Mouse (Mus musculus): ENCODE results near the gene Dnajc2. TPM values are rescaled to one million over a fixed set of nuclear protein-coding genes. Genes with fewer than 3 reads are reported as not detected.
A peak's percentile ranks its signal among the peaks of the same experiment; 100 is the strongest.

Dnajc2 gene
- polyA plus RNA-seq, 1 experiment from 2014 or later, result 46.8 TPM

- Histone ChIP-seq H3K27ac (replicated peaks) (no peak overlapping the region), H3K9me3 (no peaks in the 10 kb centered on the region), H3K36me3 (peaks cover 63% of the 10 kb centered on the region), H3K4me2 (no peak overlapping the region), H3K4me3 (no peak overlapping the region), H3K27me3 (replicated peaks) (no peaks in the 10 kb centered on the region), H3K4me1 (peaks cover 12% of the 10 kb centered on the region), H3K9ac (no peak overlapping the region)
- no peak for ATAC-seq (ENCODE audit: extremely low read depth, insufficient number of reproducible peaks, low FRiP score, low TSS enrichment)
- 84% methylated on average over 13 of the region's 13 CpGs for WGBS
Observed at GRCm38 (mm10) chr5:21739881-21740280, 45.2 kb downstream of the Dnajc2 start.

- Histone ChIP-seq H3K36me3 (peaks cover 56% of the 10 kb centered on the region), H3K27me3 (replicated peaks) (no peaks in the 10 kb centered on the region), H3K9ac (no peak overlapping the region), H3K4me1 (peaks cover 12% of the 10 kb centered on the region), H3K27ac (replicated peaks) (no peak overlapping the region), H3K9me3 (no peaks in the 10 kb centered on the region), H3K4me3 (no peak overlapping the region), H3K4me2 (no peak overlapping the region)
- 86% methylated on average over 11 of the region's 11 CpGs for WGBS
- ATAC-seq (ENCODE audit: extremely low read depth, insufficient number of reproducible peaks, low FRiP score, low TSS enrichment), result no peak
Observed at GRCm38 (mm10) chr5:21739120-21739519, 45.9 kb downstream of the Dnajc2 start.

GRCm38 (mm10) chr5:21737620-21738019, 47.4 kb downstream of the Dnajc2 start:
- peak overlapping the region; percentile 93 for H3K9ac ChIP-seq
- no peaks in the 10 kb centered on the region for H3K9me3 ChIP-seq
- H3K27ac ChIP-seq (replicated peaks), result no peak overlapping the region; the same call in 1 of the 2 replicates
- peaks cover 41% of the 10 kb centered on the region for H3K36me3 ChIP-seq
- peaks cover 25% of the 10 kb centered on the region for H3K4me1 ChIP-seq
- no peak for ATAC-seq (ENCODE audit: extremely low read depth, insufficient number of reproducible peaks, low FRiP score, low TSS enrichment)
- H3K27me3 ChIP-seq (replicated peaks), result no peaks in the 10 kb centered on the region
- peak overlapping the region; percentile 86 for H3K4me3 ChIP-seq
- WGBS, result 19% methylated on average over 10 of the region's 10 CpGs
- H3K4me2 ChIP-seq, result peak overlapping the region; percentile 78

GRCm38 (mm10) chr5:21736956-21737585, 48.0 kb downstream of the Dnajc2 start, which contains the start of gene Pmpcb:
Pmpcb (plus strand) TSS chr5:21737141.
- under 1% methylated on average over 42 of the region's 42 CpGs for WGBS

GRCm38 (mm10) chr5:21736046-21736445, 49.0 kb downstream of the Dnajc2 start:
- H3K9me3 ChIP-seq, result no peaks in the 10 kb centered on the region
- WGBS, result 73% methylated on average over 11 of the region's 11 CpGs
- no peak for ATAC-seq (ENCODE audit: extremely low read depth, insufficient number of reproducible peaks, low FRiP score, low TSS enrichment)
- no peak overlapping the region for H3K27ac ChIP-seq (replicated peaks)
- H3K4me3 ChIP-seq, result no peak overlapping the region
- no peak overlapping the region for H3K4me2 ChIP-seq
- H3K27me3 ChIP-seq (replicated peaks), result no peaks in the 10 kb centered on the region
- H3K4me1 ChIP-seq, result peaks cover 29% of the 10 kb centered on the region
- no peak overlapping the region for H3K9ac ChIP-seq
- peaks cover 25% of the 10 kb centered on the region for H3K36me3 ChIP-seq

More at GRCm38 (mm10) chr5:21736956-21737585, 48.0 kb downstream of the Dnajc2 start, which contains the start of gene Pmpcb:
- Histone ChIP-seq H3K9me3 (no peaks in the 10 kb centered on the region), H3K36me3 (peaks cover 35% of the 10 kb centered on the region), H3K9ac (peak within 1 kb of the TSS; percentile 93), H3K27ac (replicated peaks) (peak within 1 kb of the TSS; percentile 55), H3K27me3 (replicated peaks) (no peaks in the 10 kb centered on the region), H3K4me3 (peak within 1 kb of the TSS; percentile 86), H3K4me2 (peak within 1 kb of the TSS; percentile 78), H3K4me1 (peaks cover 29% of the 10 kb centered on the region)
- ATAC-seq (ENCODE audit: extremely low read depth, insufficient number of reproducible peaks, low FRiP score, low TSS enrichment), result peak; percentile 52

GRCm38 (mm10) chr5:21735584-21735983, 49.5 kb downstream of the Dnajc2 start:
- no peak for ATAC-seq (ENCODE audit: extremely low read depth, insufficient number of reproducible peaks, low FRiP score, low TSS enrichment)
- peak overlapping the region; percentile 57 for H3K4me2 ChIP-seq
- H3K4me3 ChIP-seq, result peak overlapping the region; percentile 39
- H3K9me3 ChIP-seq, result no peaks in the 10 kb centered on the region
- no peak overlapping the region for H3K27ac ChIP-seq (replicated peaks)
- peaks cover 23% of the 10 kb centered on the region for H3K36me3 ChIP-seq
- peaks cover 29% of the 10 kb centered on the region for H3K4me1 ChIP-seq
- peak overlapping the region; percentile 55 for H3K9ac ChIP-seq
- WGBS, result 19% methylated on average over 10 of the region's 10 CpGs
- H3K27me3 ChIP-seq (replicated peaks), result no peaks in the 10 kb centered on the region

GRCm38 (mm10) chr5:21735100-21735499, 50.0 kb downstream of the Dnajc2 start:
- Histone ChIP-seq H3K27ac (replicated peaks) (no peak overlapping the region), H3K9ac (peak overlapping the region; percentile 55), H3K4me3 (peak overlapping the region; percentile 39), H3K36me3 (peaks cover 18% of the 10 kb centered on the region), H3K9me3 (no peaks in the 10 kb centered on the region), H3K4me1 (peaks cover 29% of the 10 kb centered on the region), H3K4me2 (peak overlapping the region; percentile 57), H3K27me3 (replicated peaks) (no peaks in the 10 kb centered on the region)
- no peak for ATAC-seq (ENCODE audit: extremely low read depth, insufficient number of reproducible peaks, low FRiP score, low TSS enrichment)
- 75% methylated on average over 20 of the region's 20 CpGs for WGBS

GRCm38 (mm10) chr5:21732930-21733329, 52.1 kb downstream of the Dnajc2 start:
- peaks cover 22% of the 10 kb centered on the region for H3K4me1 ChIP-seq
- peak; percentile 42; the same call in 1 of the 2 replicates for ATAC-seq (ENCODE audit: extremely low read depth, insufficient number of reproducible peaks, low FRiP score, low TSS enrichment)
- no peak overlapping the region for H3K4me3 ChIP-seq
- no peaks in the 10 kb centered on the region for H3K9me3 ChIP-seq
- H3K4me2 ChIP-seq, result 0 out of 2 replicates have a peak overlapping the region, but pooled peaks have one; percentile 20
- H3K27me3 ChIP-seq (replicated peaks), result no peaks in the 10 kb centered on the region
- 24% methylated on average over 8 of the region's 8 CpGs for WGBS
- H3K9ac ChIP-seq, result 0 out of 2 replicates have a peak overlapping the region, but pooled peaks have one; percentile 30
- H3K36me3 ChIP-seq, result no peaks in the 10 kb centered on the region
- peak overlapping the region; percentile 81 for H3K27ac ChIP-seq (replicated peaks)

- 0 out of 2 replicates have a peak overlapping the region, but pooled peaks have one; percentile 30 for H3K9ac ChIP-seq
- peaks cover 17% of the 10 kb centered on the region for H3K4me1 ChIP-seq
- H3K27ac ChIP-seq (replicated peaks), result peak overlapping the region; percentile 81
- H3K36me3 ChIP-seq, result no peaks in the 10 kb centered on the region
- H3K4me2 ChIP-seq, result 0 out of 2 replicates have a peak overlapping the region, but pooled peaks have one; percentile 1
- no peaks in the 10 kb centered on the region for H3K9me3 ChIP-seq
- no peak for ATAC-seq (ENCODE audit: extremely low read depth, insufficient number of reproducible peaks, low FRiP score, low TSS enrichment)
- H3K4me3 ChIP-seq, result no peak overlapping the region
- no peaks in the 10 kb centered on the region for H3K27me3 ChIP-seq (replicated peaks)
- 59% methylated on average over 3 of the region's 3 CpGs for WGBS
Observed at GRCm38 (mm10) chr5:21732177-21732911, 52.7 kb downstream of the Dnajc2 start.

GRCm38 (mm10) chr5:21729107-21729506, 55.9 kb downstream of the Dnajc2 start:
- no peak for ATAC-seq (ENCODE audit: extremely low read depth, insufficient number of reproducible peaks, low FRiP score, low TSS enrichment)
- Histone ChIP-seq H3K9me3 (no peaks in the 10 kb centered on the region), H3K36me3 (no peaks in the 10 kb centered on the region), H3K27ac (replicated peaks) (no peak overlapping the region), H3K9ac (no peak overlapping the region), H3K4me1 (peaks cover 27% of the 10 kb centered on the region), H3K4me3 (no peak overlapping the region), H3K4me2 (no peak overlapping the region), H3K27me3 (replicated peaks) (no peaks in the 10 kb centered on the region)
- 66% methylated on average over 5 of the region's 5 CpGs for WGBS

GRCm38 (mm10) chr5:21724872-21725271, 60.2 kb downstream of the Dnajc2 start:
- no peak for ATAC-seq (ENCODE audit: extremely low read depth, insufficient number of reproducible peaks, low FRiP score, low TSS enrichment)
- H3K27me3 ChIP-seq (replicated peaks), result no peaks in the 10 kb centered on the region
- peaks cover 14% of the 10 kb centered on the region for H3K4me1 ChIP-seq
- H3K27ac ChIP-seq (replicated peaks), result peak overlapping the region; percentile 54
- H3K4me2 ChIP-seq, result peak overlapping the region; percentile 3; the same call in 1 of the 2 replicates
- H3K9me3 ChIP-seq, result no peaks in the 10 kb centered on the region
- H3K9ac ChIP-seq, result peak overlapping the region; percentile 44; the same call in 1 of the 2 replicates
- H3K36me3 ChIP-seq, result no peaks in the 10 kb centered on the region
- 35% methylated on average over 7 of the region's 7 CpGs for WGBS
- no peak overlapping the region for H3K4me3 ChIP-seq
